Mouse (Mus musculus) neural tube, embryonic 11.5 days (tissue): ENCODE results near the gene Cd276. TPM values are rescaled to one million over a fixed set of nuclear protein-coding genes. Genes with fewer than 3 reads are reported as not detected.

Source experiments
- ATAC-seq: fragments of 200-750 bp; cut with Nextera tagmentation; 2 replicates; pipeline ENCODE4 v1.8.0; 2017; ENCODE audit warnings: moderate number of reproducible peaks, mild to moderate bottlenecking, moderate TSS enrichment, moderate library complexity; ENCODE audit not compliant: insufficient read depth, low FRiP score, low TSS enrichment
- DNase-seq: peaks from one replicate; pipeline ENCODE4 v3.0.0-alpha.2; 2015; ENCODE audit warnings: low spot score
- H3K27ac ChIP-seq: fragments of 300-500 bp; sonication (generic); 2 replicates; pipeline ENCODE4 v1.5.1; 2014; ENCODE audit warnings: low read depth, mild to moderate bottlenecking, low read length
- H3K27me3 ChIP-seq: fragments of 300-500 bp; sonication (generic); 2 replicates; pipeline ENCODE4 v1.6.1; 2014; ENCODE audit warnings: mild to moderate bottlenecking, low read length, mixed read lengths; ENCODE audit not compliant: control insufficient read depth, insufficient read depth
- H3K36me3 ChIP-seq: fragments of 300-500 bp; sonication (generic); 2 replicates; pipeline ENCODE4 v1.6.1; 2014; ENCODE audit warnings: mild to moderate bottlenecking, low read length, moderate library complexity, mixed read lengths; ENCODE audit not compliant: control insufficient read depth, insufficient read depth
- H3K4me1 ChIP-seq: fragments of 300-500 bp; sonication (generic); 2 replicates; pipeline ENCODE4 v1.6.1; 2014; ENCODE audit warnings: low read length, mixed read lengths; ENCODE audit not compliant: control insufficient read depth, insufficient read depth
- H3K4me2 ChIP-seq: fragments of 300-500 bp; sonication (generic); 2 replicates; pipeline ENCODE4 v1.6.1; 2014; ENCODE audit warnings: low read depth, mild to moderate bottlenecking, moderate library complexity
- H3K4me3 ChIP-seq: fragments of 300-500 bp; sonication (generic); 2 replicates; pipeline ENCODE4 v1.5.1; 2014; ENCODE audit warnings: low read depth, low read length
- H3K9ac ChIP-seq: fragments of 300-500 bp; sonication (generic); 2 replicates; pipeline ENCODE4 v1.6.1; 2014; ENCODE audit warnings: mild to moderate bottlenecking, low read length
- H3K9me3 ChIP-seq: fragments of 300-500 bp; sonication (generic); 2 replicates; pipeline ENCODE4 v1.6.1; 2016; ENCODE audit warnings: low read length; ENCODE audit not compliant: control insufficient read depth
- WGBS: fragments of 180-500 bp; shearing (Covaris S2); extraction: QIAGEN DNeasy Blood & Tissue Kit; methylation state at CpG from one replicate; pipeline ENCODE4 v1.1.7; 2014; 5-methylcytosine and 5-hydroxymethylcytosine counted together
- polyA plus RNA-seq: library from polyadenylated mRNA; unstranded; fragments of >200 nt; fragmentation: Nextera tagmentation; extraction: Ambion mirVana; gene quantifications from 2 replicates; pipeline ENCODE4 v1.2.1, GENCODE M21; 2014

The Cd276 gene
- polyA plus RNA-seq, 1 experiment from 2014 or later = 39.1 TPM

GRCm38 (mm10) chr9:58544879-58545324, 10.3 kb downstream of the Cd276 start:
- Histone ChIP-seq H3K4me1 (peaks cover 4% of the 10 kb centered on the region; the same call in 1 of the 2 replicates), H3K27ac (no peak overlapping the region), H3K9ac (no peak overlapping the region), H3K36me3 (no peaks in the 10 kb centered on the region), H3K4me2 (no peak overlapping the region), H3K9me3 (no peaks in the 10 kb centered on the region), H3K4me3 (no peak overlapping the region), H3K27me3 (no peaks in the 10 kb centered on the region)
- ATAC-seq (no peak), DNase-seq (no peak)
- WGBS = 77% methylated on average over 4 of the region's 4 CpGs

DNA sequence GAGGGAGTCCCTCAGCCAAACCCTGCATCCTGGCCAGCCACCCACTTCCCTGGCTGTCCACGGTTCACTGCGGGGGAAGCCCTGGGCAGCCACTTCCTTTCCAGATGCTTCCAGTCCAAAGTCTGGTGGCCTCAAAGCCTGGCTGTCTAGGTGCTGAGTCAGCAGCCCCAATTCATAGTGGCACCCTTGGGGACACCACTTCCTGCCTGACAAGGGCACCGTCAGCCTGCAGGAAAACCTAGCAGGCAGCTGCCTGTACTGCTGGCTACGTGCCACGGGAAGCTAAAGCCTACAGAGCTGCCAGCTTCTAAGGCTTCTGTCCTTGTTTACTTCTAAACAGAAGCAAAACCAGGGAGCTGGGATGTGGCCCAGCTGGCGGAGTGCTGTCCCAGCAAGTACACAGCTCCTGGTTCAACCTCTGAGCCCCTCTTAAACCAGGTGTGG, 13.3 kb downstream of the Cd276 start:
- no peak overlapping the region for H3K4me2 ChIP-seq
- no peak overlapping the region for H3K4me3 ChIP-seq
- no peaks in the 10 kb centered on the region for H3K4me1 ChIP-seq
- no peak overlapping the region for H3K27ac ChIP-seq
- H3K36me3 ChIP-seq = peaks cover 2% of the 10 kb centered on the region
- no peaks in the 10 kb centered on the region for H3K27me3 ChIP-seq
- ATAC-seq (no peak), DNase-seq (no peak)
- 81% methylated on average over 6 of the region's 6 CpGs for WGBS
- no peaks in the 10 kb centered on the region for H3K9me3 ChIP-seq
- no peak overlapping the region for H3K9ac ChIP-seq

DNA sequence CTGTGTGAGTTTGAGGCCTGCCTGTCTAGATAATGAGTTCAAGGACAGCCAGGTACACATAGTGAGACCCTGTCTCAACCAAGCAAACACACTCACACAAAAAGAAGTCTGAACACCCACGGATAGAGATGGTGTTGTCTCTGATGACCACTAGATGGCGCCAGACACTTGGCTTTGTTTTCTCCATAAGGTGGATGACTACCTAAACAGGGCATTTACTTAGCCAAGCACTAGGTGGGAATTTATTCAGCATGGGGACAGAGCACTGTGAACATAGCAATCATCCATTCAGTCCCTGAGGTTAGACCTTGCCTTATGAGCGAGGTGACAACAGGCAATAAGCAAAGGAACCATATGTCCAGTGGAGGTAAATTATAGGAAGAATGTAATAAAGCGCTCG, 15.4 kb downstream of the Cd276 start:
- Histone ChIP-seq H3K4me1 (no peaks in the 10 kb centered on the region), H3K27me3 (no peaks in the 10 kb centered on the region), H3K4me2 (no peak overlapping the region), H3K27ac (no peak overlapping the region), H3K9ac (no peak overlapping the region), H3K9me3 (no peaks in the 10 kb centered on the region), H3K4me3 (no peak overlapping the region), H3K36me3 (peaks cover 2% of the 10 kb centered on the region)
- ATAC-seq (no peak), DNase-seq (peak; percentile 57)
- 50% methylated on average over 5 of the region's 5 CpGs for WGBS

DNA sequence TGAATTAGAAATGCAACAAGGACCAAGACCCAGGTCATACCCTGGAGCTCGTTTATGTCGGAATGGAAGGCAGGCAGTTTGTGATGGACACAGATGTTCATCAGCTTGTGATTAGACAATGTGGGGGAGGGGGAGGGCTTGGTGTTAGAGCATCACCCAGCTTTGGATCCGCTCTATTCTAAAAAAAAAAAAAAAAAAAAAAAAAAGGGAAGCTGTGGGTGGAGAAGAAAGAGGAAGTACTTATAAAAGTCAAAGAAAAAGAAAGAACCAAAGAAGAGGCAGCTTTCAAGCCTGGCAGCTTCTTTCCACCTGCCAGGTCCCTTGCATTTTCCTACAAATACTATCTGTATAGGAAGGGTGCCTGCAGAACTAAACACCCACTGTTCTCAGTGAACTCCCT, 17.5 kb downstream of the Cd276 start:
- no peaks in the 10 kb centered on the region for H3K4me1 ChIP-seq
- no peaks in the 10 kb centered on the region for H3K27me3 ChIP-seq
- ATAC-seq (no peak), DNase-seq (no peak)
- H3K36me3 ChIP-seq = peaks cover 2% of the 10 kb centered on the region
- H3K9me3 ChIP-seq = no peaks in the 10 kb centered on the region
- H3K4me3 ChIP-seq = no peak overlapping the region
- no peak overlapping the region for H3K9ac ChIP-seq
- H3K4me2 ChIP-seq = no peak overlapping the region
- H3K27ac ChIP-seq = no peak overlapping the region
- 83% methylated on average over 3 of the region's 3 CpGs for WGBS

DNA sequence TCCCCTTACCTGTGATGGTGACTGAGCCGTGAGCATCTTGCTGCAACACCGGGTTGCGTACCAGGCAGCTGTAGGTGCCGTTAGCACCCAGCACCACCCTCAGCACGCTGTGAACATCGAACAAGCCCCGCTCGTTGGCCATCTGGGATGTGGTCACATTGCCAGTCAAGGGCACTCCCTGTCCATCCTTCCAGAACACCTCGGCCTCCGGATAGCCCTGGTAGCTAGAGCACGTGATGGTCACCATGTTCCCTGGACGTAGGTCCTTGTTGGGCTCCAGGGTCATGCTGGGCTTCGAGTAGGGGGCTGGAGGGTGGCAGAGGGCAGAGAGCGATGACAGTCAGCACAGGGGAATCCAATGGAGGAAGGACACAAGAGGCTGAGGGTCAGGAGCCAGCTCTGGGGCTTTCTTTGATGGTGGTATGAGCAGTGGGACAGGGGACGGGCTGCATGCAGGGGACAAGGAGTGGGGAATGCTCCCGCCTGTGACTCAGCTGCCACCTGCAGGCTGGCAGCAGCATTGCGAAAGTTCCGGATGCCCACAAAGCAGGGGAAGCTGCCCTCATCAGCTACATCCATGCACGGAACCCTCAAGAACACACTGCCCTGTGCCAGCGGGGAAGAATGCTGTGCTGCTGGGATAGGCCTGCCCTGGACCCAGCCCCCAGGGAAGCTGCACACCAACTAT, 19.6 kb downstream of the Cd276 start:
- Histone ChIP-seq H3K9me3 (no peaks in the 10 kb centered on the region), H3K4me1 (no peaks in the 10 kb centered on the region), H3K4me2 (no peak overlapping the region), H3K27me3 (no peaks in the 10 kb centered on the region), H3K4me3 (no peak overlapping the region), H3K27ac (no peak overlapping the region), H3K9ac (no peak overlapping the region), H3K36me3 (peaks cover 2% of the 10 kb centered on the region)
- WGBS = 80% methylated on average over 20 of the region's 20 CpGs
- DNase-seq = peak; percentile 61
- 0 out of 2 replicates have a peak, but pooled peaks have one; percentile 41 for ATAC-seq

DNA sequence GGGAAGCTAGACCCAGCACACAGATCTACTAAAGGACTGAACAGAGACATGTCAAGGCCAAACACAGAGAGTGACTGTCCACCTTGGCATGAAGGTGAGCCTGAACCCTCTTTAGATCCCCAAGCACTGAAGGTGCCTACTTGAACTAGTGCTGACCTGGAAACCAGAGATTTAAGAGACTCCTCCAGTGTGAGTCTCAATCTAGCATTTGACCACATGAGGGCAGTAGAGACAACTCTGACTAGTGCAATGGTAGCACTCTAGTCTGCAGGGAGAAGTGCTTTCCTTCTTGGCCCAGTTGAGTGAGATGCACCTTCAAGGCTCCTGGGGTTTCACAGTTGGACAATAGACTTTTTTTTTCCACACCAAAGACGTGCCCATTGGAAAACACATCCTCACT, 20.5 kb downstream of the Cd276 start:
- WGBS = 55% methylated on average over 1 of the region's 1 CpGs
- ATAC-seq = no peak
- Histone ChIP-seq H3K36me3 (peaks cover 2% of the 10 kb centered on the region), H3K27me3 (no peaks in the 10 kb centered on the region), H3K27ac (no peak overlapping the region), H3K4me1 (no peaks in the 10 kb centered on the region), H3K4me2 (no peak overlapping the region), H3K9me3 (no peaks in the 10 kb centered on the region), H3K4me3 (no peak overlapping the region), H3K9ac (no peak overlapping the region)
- DNase-seq = peak; percentile 44

DNA sequence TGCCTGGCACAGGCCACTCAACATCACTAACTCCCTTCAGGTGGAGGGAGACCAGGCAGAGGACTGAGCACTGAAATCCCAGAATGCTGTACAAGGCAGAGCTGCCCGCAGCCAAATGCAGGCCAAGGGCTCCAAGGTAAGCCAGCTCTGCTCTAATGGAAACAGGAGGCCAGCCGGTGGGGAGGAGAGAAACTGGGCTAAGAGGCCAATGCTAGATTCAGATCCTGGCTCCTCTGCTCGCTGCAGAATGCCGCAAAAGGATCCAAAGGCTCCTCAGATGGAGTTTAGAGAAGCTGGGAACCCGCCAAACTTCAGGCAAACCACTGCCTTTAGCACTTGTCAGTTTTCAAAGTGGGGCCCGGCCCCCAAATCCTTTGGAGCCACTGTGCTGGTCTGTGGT, 21.9 kb downstream of the Cd276 start:
- Histone ChIP-seq H3K4me3 (no peak overlapping the region), H3K9ac (no peak overlapping the region), H3K4me2 (no peak overlapping the region), H3K27ac (no peak overlapping the region), H3K9me3 (no peaks in the 10 kb centered on the region), H3K4me1 (no peaks in the 10 kb centered on the region), H3K36me3 (peaks cover 5% of the 10 kb centered on the region), H3K27me3 (no peaks in the 10 kb centered on the region)
- WGBS = 94% methylated on average over 6 of the region's 6 CpGs
- DNase-seq = no peak
- no peak for ATAC-seq

- Histone ChIP-seq H3K27me3 (no peaks in the 10 kb centered on the region), H3K4me2 (no peak overlapping the region), H3K4me3 (no peak overlapping the region), H3K4me1 (no peaks in the 10 kb centered on the region), H3K9ac (no peak overlapping the region), H3K27ac (no peak overlapping the region), H3K36me3 (peaks cover 4% of the 10 kb centered on the region; the same call in 1 of the 2 replicates), H3K9me3 (no peaks in the 10 kb centered on the region)
- DNase-seq (no peak), ATAC-seq (no peak)
- WGBS = 91% methylated on average over 4 of the region's 4 CpGs
Measured at GRCm38 (mm10) chr9:58532236-58532635, 23.0 kb downstream of the Cd276 start.

DNA sequence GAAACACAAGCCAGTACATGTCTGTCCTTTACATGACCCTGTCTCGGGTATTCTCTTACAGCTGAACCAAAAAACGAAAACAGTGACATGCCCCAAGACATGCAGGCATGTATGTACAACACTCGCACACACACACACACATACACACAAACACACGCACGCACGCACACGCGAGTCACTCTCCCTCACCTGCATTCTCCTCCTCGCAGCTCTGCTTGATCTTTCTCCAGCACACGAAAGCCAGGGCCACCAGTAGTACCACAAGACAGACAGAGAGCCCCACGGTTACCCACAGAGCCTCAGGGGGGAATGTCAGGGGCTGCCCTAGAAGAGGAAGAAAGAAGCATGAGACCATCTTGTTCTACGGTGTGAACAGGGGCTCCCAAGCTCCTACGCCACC, 24.8 kb downstream of the Cd276 start:
- no peak overlapping the region for H3K27ac ChIP-seq
- H3K9ac ChIP-seq = no peak overlapping the region
- no peak for ATAC-seq
- H3K36me3 ChIP-seq = 0 out of 2 replicates have a peak, but pooled peaks cover 2% of the 10 kb centered on the region
- no peaks in the 10 kb centered on the region for H3K4me1 ChIP-seq
- no peaks in the 10 kb centered on the region for H3K27me3 ChIP-seq
- no peak overlapping the region for H3K4me3 ChIP-seq
- no peaks in the 10 kb centered on the region for H3K9me3 ChIP-seq
- WGBS = 93% methylated on average over 13 of the region's 13 CpGs
- H3K4me2 ChIP-seq = no peak overlapping the region
- DNase-seq = no peak
